Mouse (Mus musculus): ENCODE data around the gene Hist1h1c.

DNA sequence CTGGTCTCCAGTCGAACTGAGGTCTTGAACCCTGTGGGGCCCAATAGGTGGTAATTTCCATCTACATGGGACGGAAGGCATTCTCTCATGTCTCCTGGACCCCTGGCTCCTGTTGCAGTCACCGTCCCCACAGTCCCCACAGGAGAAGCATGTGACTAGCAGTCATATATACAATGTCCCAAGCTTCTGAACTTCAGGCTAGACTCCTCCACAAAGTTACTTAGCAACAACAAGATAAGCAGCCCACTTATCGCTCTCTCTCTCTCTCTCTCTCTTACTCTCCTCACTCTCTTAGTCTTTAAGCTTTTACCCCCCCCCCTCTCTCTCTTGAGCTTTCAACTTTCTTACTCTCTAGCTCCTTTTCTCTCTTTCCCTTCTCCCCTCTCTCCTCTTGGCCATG lies 14.4 kb upstream of the Hist1h1c start:
- TF ChIP-seq EP300 (IDR thresholded peaks at IDR 0.05; ENCODE audit: insufficient read depth, low read depth, low read length) = no peak
- no peak for TF ChIP-seq POLR2A (IDR thresholded peaks at IDR 0.05; ENCODE audit: insufficient read depth, low read depth, low read length)
